Mouse (Mus musculus): ENCODE data around the gene Fank1.

DNA sequence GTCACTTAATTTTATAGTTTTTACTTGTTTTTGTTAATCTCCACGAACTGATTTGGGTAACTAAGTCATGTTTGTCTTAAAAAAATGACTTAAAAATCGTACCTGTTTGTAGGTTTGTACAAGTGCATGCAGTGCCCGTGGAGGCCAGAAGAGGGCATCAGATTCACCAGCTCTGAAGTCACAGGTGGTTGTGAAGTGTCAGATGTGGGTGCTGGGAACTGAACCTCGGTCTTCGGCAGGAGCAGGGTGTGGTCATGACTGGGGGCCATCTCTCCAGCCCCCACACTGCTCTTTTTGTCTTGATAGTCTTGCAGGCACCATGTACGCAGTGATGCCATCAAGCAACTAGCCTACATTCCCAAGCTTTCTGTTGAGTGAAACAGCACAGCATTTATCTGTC lies 47.1 kb downstream of the Fank1 start:
- TF ChIP-seq POLR2A (IDR thresholded peaks at IDR 0.05; ENCODE audit: insufficient read depth, low read depth, low read length) = no peak
- peak; percentile 40 for TF ChIP-seq CTCF (IDR thresholded peaks at IDR 0.05)
- TF ChIP-seq EP300 (IDR thresholded peaks at IDR 0.05; ENCODE audit: insufficient read depth, low read depth, low read length) = no peak
